Comparison of ENCODE assay signal across 14 mouse cellular contexts in the genomic region with DNA sequence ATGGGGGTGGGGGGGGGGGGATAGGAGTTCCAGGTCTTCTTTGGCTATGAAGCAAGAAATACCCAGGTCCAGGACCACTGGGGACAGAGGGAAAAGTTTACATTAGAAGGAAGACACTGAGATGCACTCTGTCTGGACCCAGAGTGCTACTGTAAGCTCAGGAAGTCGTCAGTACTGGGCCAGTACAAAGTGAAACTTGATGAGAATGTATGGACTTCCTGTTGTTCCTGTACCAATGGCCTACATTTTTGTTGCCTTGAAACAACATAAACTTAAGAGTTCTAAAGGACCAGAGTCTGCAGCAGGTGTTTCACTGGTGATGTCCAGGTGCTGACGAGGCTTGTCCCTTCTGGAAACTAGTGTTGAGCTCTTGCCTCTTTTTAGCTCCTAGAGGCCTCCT. TPM values are rescaled to one million over a fixed set of nuclear protein-coding genes. Genes with fewer than 3 reads are reported as not detected.
DNase-seq lines count a peak whose midpoint lies in the region; ATAC-seq and TF ChIP-seq lines count a peak whose summit lies in the region.
"Had no signal": no experiment of that assay in that cellular context is flagged by ENCODE, and none has a peak within 500 bp of the region (broad histone marks: within the 10 kb centered on the region; RNA-seq: fewer than 3 reads in every experiment).

No protein-coding gene starts in this region.

- TF ChIP-seq POLR2A in thymus, adult 2 months (IDR thresholded peaks at IDR 0.05; ENCODE audit: control insufficient read depth, extremely low read depth, insufficient read depth, low read length, poor library complexity), result no peak

- no peak overlapping the region for H3K9ac ChIP-seq in heart, embryonic 16.5 days (ENCODE audit: low read length)
- no peak overlapping the region; the same call in 1 of the 2 replicates for H3K9ac ChIP-seq in liver, embryonic 13.5 days

- H3K4me2 ChIP-seq in heart, embryonic 16.5 days (ENCODE audit: low read depth, low read length), result peak overlapping the region; percentile 58; the same call in 1 of the 2 replicates
- H3K4me2 ChIP-seq in liver, embryonic 13.5 days, result peak overlapping the region; percentile 86

- H3K9me3 ChIP-seq in heart, embryonic 16.5 days (replicated peaks; ENCODE audit: control insufficient read depth, low read length), result peaks cover 5% of the 10 kb centered on the region
- no peaks in the 10 kb centered on the region for H3K9me3 ChIP-seq in liver, embryonic 13.5 days (replicated peaks)
- H3K9me3 ChIP-seq: forebrain, embryonic 15.5 days; heart, embryonic 15.5 days; limb, embryonic 15.5 days had no signal

- TF ChIP-seq CTCF in thymus, adult 2 months (IDR thresholded peaks at IDR 0.05; ENCODE audit: borderline replicate concordance, control insufficient read depth, extremely low read depth, insufficient read depth, low read length, poor library complexity), result no peak

- no peak overlapping the region for H3K4me3 ChIP-seq in heart, embryonic 16.5 days (ENCODE audit: low read length)
- H3K4me3 ChIP-seq in thymus, adult 2 months (ENCODE audit: control insufficient read depth, insufficient read depth, low read length), result no peak overlapping the region
- H3K4me3 ChIP-seq in liver, embryonic 13.5 days (replicated peaks), result peak overlapping the region; percentile 86

- peaks cover 11% of the 10 kb centered on the region for H3K4me1 ChIP-seq in heart, embryonic 16.5 days (ENCODE audit: control insufficient read depth, insufficient read depth, low read length)
- peaks cover 9% of the 10 kb centered on the region for H3K4me1 ChIP-seq in thymus, adult 2 months (replicated peaks; ENCODE audit: control insufficient read depth, insufficient read depth, low read length)
- peaks cover 41% of the 10 kb centered on the region for H3K4me1 ChIP-seq in liver, embryonic 13.5 days (replicated peaks)

- H3K27ac ChIP-seq in heart, embryonic 16.5 days (ENCODE audit: low read length), result no peak overlapping the region
- H3K27ac ChIP-seq in thymus, adult 2 months (ENCODE audit: control insufficient read depth, insufficient read depth, low read length), result no peak overlapping the region
- H3K27ac ChIP-seq in liver, embryonic 13.5 days, result no peak overlapping the region
- H3K27ac ChIP-seq: forebrain, embryonic 15.5 days had no signal

- no peak for ATAC-seq in heart, embryonic 16.5 days (replicated peaks; ENCODE audit: extremely low read depth, insufficient read depth, low FRiP score)
- no peak for ATAC-seq in liver, embryonic 13.5 days (ENCODE audit: low read depth)
- ATAC-seq: forebrain, embryonic 15.5 days had no signal

- no peak for DNase-seq in heart, postnatal 10 days
- DNase-seq in thymus, postnatal 0 days (ENCODE audit: low spot score), result peak; percentile 5
- DNase-seq in thymus, adult 2 months, result no peak
- no peak for DNase-seq in liver, embryonic 13.5 days
- DNase-seq in kidney, postnatal 4 days, result no peak
- DNase-seq in cerebellum, adult 11-12 months, result no peak
- DNase-seq: adrenal gland, postnatal 10 days; cerebellum, postnatal 36 days; gastrocnemius, postnatal 10 days; retina, postnatal 1 day had no signal

- no peaks in the 10 kb centered on the region for H3K36me3 ChIP-seq in heart, embryonic 16.5 days (ENCODE audit: control insufficient read depth, insufficient read depth)
- H3K36me3 ChIP-seq in thymus, adult 2 months (ENCODE audit: control insufficient read depth, insufficient read depth, low read length), result no peaks in the 10 kb centered on the region
- H3K36me3 ChIP-seq in liver, embryonic 13.5 days, result no peaks in the 10 kb centered on the region
- H3K36me3 ChIP-seq: forebrain, embryonic 15.5 days; heart, embryonic 15.5 days; limb, embryonic 15.5 days had no signal

- 70% methylated on average over 2 of the region's 2 CpGs for WGBS in heart, embryonic 16.5 days
- WGBS in thymus, adult 2 months, result 58% methylated on average over 2 of the region's 2 CpGs
- 59% methylated on average over 2 of the region's 2 CpGs for WGBS in liver, embryonic 13.5 days (ENCODE audit: insufficient replicate concordance)

- H3K27me3 ChIP-seq in heart, embryonic 16.5 days (ENCODE audit: control insufficient read depth, insufficient read depth, low read length), result no peaks in the 10 kb centered on the region
- H3K27me3 ChIP-seq in thymus, adult 2 months (ENCODE audit: control insufficient read depth, insufficient read depth, low read length), result no peaks in the 10 kb centered on the region
- no peaks in the 10 kb centered on the region for H3K27me3 ChIP-seq in liver, embryonic 13.5 days
- H3K27me3 ChIP-seq: forebrain, embryonic 15.5 days; heart, embryonic 15.5 days; limb, embryonic 15.5 days had no signal

- intact Hi-C loops in heart, postnatal 10 days (cut with DNase I), result loop anchor here (10.0 kb wide), 1 partner anchor 237 kb away; no protein-coding TSS in a partner anchor

RNA-seq across cellular contexts. Expression of a gene that starts 1.2 kb away (rescaled TPM):
- 66.8 and 79.1 TPM in 2 replicates for polyA plus RNA-seq in heart, embryonic 16.5 days (2015; fragmentation: Nextera tagmentation; extraction: Ambion mirVana)
- total RNA-seq in heart, postnatal 10 days (2021), result 10 to 100 TPM; 41.3 to 51.3 TPM
- 84.5 and 89.5 TPM in 2 replicates for polyA plus RNA-seq in thymus, postnatal 0 days (2015; fragmentation: Nextera tagmentation; extraction: Ambion mirVana)
- 114 and 116 TPM in 2 replicates for polyA plus RNA-seq in thymus, adult 2 months (2012; rRNA removed)
- polyA plus RNA-seq in liver, embryonic 13.5 days (2015; fragmentation: Nextera tagmentation; extraction: Ambion mirVana), result 27.1 and 36.3 TPM in 2 replicates

RNA-seq across cellular contexts. Expression of a gene that starts 25.7 kb away (rescaled TPM):
- polyA plus RNA-seq in heart, embryonic 16.5 days (2015; fragmentation: Nextera tagmentation; extraction: Ambion mirVana), result 113 and 144 TPM in 2 replicates
- total RNA-seq in heart, postnatal 10 days (2021), result 10 to 100 TPM; 56.8 to 57.4 TPM
- polyA plus RNA-seq in thymus, postnatal 0 days (2015; fragmentation: Nextera tagmentation; extraction: Ambion mirVana), result 207 and 215 TPM in 2 replicates
- polyA plus RNA-seq in thymus, adult 2 months (2012; rRNA removed), result 10.7 and 12.0 TPM in 2 replicates
- polyA plus RNA-seq in liver, embryonic 13.5 days (2015; fragmentation: Nextera tagmentation; extraction: Ambion mirVana), result 161 and 200 TPM in 2 replicates

RNA-seq across cellular contexts. Expression of a gene that starts 43.0 kb away (rescaled TPM):
- 28.6 and 29.6 TPM in 2 replicates for polyA plus RNA-seq in heart, embryonic 16.5 days (2015; fragmentation: Nextera tagmentation; extraction: Ambion mirVana)
- 10 to 100 TPM; 22.7 to 24.3 TPM for total RNA-seq in heart, postnatal 10 days (2021)
- polyA plus RNA-seq in thymus, postnatal 0 days (2015; fragmentation: Nextera tagmentation; extraction: Ambion mirVana), result 23.6 and 27.2 TPM in 2 replicates
- 34.5 and 35.1 TPM in 2 replicates for polyA plus RNA-seq in thymus, adult 2 months (2012; rRNA removed)
- 17.2 and 17.8 TPM in 2 replicates for polyA plus RNA-seq in liver, embryonic 13.5 days (2015; fragmentation: Nextera tagmentation; extraction: Ambion mirVana)
